Mouse (Mus musculus): Measurements from ENCODE around the gene Ctsl. TPM values are rescaled to one million over a fixed set of nuclear protein-coding genes. Genes with fewer than 3 reads are reported as not detected.

The Ctsl gene
- total RNA-seq (2014; fragmentation: Nextera tagmentation) (9.3 and 43.6 TPM in 2 replicates), total RNA-seq (2017) (23.3 and 53.2 TPM in 2 replicates)

GRCm38 (mm10) chr13:64370173-64370940, at the start of gene Ctsl:
Gene Ctsl (minus strand): TSS chr13:64370890.
- ATAC-seq (replicated peaks; ENCODE audit: poor library complexity, severe bottlenecking): peak; percentile 89

GRCm38 (mm10) chr13:64416955-64417601, 46.4 kb upstream of the Ctsl start:
- ATAC-seq (replicated peaks; ENCODE audit: poor library complexity, severe bottlenecking): no peak

GRCm38 (mm10) chr13:64415659-64416058, 45.0 kb upstream of the Ctsl start:
- no peak for ATAC-seq (replicated peaks; ENCODE audit: poor library complexity, severe bottlenecking)

GRCm38 (mm10) chr13:64412752-64413257, 42.1 kb upstream of the Ctsl start:
- ATAC-seq (replicated peaks; ENCODE audit: poor library complexity, severe bottlenecking): no peak

DNA sequence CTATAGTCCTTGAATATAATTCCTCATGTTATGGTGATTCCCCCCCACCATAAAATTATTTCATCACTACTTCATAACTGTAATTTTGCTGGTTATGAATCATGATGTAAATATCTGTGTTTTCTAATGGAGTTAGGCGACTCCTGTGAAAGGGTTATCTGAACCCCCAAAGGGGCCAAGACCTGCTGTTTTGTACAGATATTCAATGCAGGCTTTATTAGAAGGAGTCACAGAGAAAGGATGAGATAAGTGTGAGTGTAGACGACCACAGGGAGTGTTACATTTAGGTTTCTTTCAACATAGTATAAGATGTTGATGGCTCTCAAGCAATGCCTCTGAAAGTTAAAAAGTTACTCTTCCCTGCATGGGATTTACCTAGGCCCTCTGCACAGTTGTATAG, 40.6 kb upstream of the Ctsl start:
- ATAC-seq (replicated peaks; ENCODE audit: poor library complexity, severe bottlenecking): no peak

GRCm38 (mm10) chr13:64410604-64411003, 39.9 kb upstream of the Ctsl start:
- peak; percentile 51 for ATAC-seq (replicated peaks; ENCODE audit: poor library complexity, severe bottlenecking)

DNA sequence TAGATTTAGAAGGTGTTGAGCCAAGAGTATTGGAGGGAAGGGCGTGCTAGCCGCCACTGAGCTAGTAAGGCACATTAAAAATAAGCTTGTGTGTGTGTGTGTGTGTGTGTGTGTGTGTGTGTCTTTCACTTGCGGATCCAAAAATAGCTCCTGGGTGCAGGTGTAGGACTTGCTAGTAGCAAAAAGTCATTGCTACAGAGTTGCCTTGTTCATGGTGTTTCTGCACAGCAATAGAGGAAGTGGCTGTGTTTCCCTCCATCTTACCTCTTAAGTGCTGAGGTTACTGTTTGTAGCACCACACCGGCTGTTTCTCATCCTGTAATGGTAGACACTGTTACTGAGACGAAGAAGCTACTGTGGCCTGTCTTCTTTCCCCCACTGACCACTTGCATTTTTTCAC, 37.3 kb upstream of the Ctsl start:
- ATAC-seq (replicated peaks; ENCODE audit: poor library complexity, severe bottlenecking): peak; percentile 90

- no peak for ATAC-seq (replicated peaks; ENCODE audit: poor library complexity, severe bottlenecking)
These were observed 34.9 kb upstream of the Ctsl start for GRCm38 (mm10) chr13:64405550-64405949.

DNA sequence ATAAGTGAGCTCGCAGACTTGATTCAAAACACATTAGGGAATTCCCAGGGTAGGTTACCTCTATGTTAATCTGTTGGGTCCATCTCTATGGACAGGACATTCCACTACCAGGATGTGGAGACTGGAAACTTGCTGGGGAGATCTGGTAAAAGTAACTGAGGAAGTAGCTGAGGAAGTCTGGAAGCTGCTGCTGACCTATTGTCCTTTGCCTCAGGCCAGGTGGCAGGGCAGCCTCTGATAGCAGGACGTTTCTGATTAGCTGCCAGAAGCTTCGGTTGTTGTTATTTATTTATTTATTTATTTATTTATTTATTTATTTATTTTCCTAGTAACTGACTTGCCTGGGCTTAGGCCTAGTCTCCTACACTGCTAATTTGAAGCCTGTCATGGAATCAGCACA, 32.8 kb upstream of the Ctsl start:
- no peak for ATAC-seq (replicated peaks; ENCODE audit: poor library complexity, severe bottlenecking)

GRCm38 (mm10) chr13:64402951-64403460, 32.3 kb upstream of the Ctsl start:
- no peak for ATAC-seq (replicated peaks; ENCODE audit: poor library complexity, severe bottlenecking)

- ATAC-seq (replicated peaks; ENCODE audit: poor library complexity, severe bottlenecking): no peak
These were observed 31.8 kb upstream of the Ctsl start for GRCm38 (mm10) chr13:64402504-64402949.

GRCm38 (mm10) chr13:64402006-64402405, 31.3 kb upstream of the Ctsl start:
- peak; percentile 93 for ATAC-seq (replicated peaks; ENCODE audit: poor library complexity, severe bottlenecking)

DNA sequence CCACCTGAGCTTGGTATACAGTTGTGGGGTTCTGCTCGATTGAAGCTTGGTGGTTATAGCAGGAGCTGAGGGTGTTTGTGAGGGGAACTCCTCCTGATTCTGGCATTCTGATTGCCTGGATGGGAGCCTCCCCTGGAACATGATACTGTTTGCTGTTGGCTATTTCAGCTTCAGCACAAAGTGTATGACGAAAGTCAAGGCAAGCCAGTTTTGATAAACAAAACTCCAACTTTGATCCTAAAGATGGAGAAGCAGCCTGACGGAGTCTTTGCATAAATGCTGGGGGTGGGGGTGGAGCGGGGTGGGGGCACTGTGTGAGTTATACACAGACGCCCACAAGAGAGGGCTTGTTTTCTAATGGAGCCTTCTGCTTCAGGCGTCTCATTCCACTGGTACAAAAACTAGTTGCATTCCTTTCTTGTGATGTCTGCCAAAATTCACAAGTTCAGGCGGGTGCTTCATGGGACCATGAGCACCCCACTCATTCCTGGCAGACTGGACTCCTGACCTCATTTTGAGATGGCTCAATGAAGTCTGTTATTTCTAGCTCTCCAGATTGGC, 30.2 kb upstream of the Ctsl start:
- ATAC-seq (replicated peaks; ENCODE audit: poor library complexity, severe bottlenecking): no peak

- ATAC-seq (replicated peaks; ENCODE audit: poor library complexity, severe bottlenecking): no peak
These were observed 29.2 kb upstream of the Ctsl start for GRCm38 (mm10) chr13:64399906-64400305.

- ATAC-seq (replicated peaks; ENCODE audit: poor library complexity, severe bottlenecking): peak; percentile 33
These were observed 27.4 kb upstream of the Ctsl start for GRCm38 (mm10) chr13:64398065-64398464.

GRCm38 (mm10) chr13:64396979-64397378, 26.3 kb upstream of the Ctsl start:
- ATAC-seq (replicated peaks; ENCODE audit: poor library complexity, severe bottlenecking): no peak

DNA sequence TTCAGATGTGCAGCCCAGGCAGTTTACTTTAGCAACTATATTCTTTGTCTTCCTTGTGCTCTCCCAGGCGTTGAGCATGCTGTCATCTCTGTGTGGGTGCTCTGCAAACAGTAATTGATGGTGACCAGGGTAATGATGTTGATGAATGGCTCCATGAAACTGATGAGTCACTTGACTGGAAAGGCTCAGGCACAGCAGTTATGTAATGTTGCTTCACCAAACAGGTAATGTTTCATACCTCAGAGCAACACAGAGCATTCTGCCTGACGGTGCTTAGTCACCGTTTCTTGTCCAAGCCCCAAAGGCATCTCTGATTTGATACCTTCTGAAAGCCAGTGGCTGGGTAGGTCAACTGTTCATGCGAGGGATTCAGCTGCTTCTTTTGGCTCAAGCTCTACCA, 17.7 kb upstream of the Ctsl start:
- ATAC-seq (replicated peaks; ENCODE audit: poor library complexity, severe bottlenecking): no peak

DNA sequence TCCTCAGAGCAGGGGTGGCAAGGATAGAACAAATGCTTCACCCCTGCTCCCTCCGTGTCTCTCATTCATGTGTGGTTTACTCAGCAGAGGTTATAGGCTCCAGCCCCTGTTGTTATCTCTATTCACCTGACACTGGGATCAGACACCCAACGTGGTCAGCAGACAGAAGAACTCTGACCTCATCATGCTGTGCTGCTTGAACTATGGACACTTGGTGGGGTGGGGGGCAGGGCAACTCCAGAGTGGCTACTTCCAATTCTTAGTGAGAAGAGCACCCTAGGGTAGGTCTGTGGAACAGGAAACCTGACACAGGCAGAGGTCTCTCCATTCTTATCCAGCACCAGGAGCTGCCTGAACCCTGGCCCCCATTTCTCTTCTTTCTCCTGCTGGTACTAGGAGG, 15.4 kb upstream of the Ctsl start:
- ATAC-seq (replicated peaks; ENCODE audit: poor library complexity, severe bottlenecking): no peak

GRCm38 (mm10) chr13:64384937-64385336, 14.2 kb upstream of the Ctsl start:
- ATAC-seq (replicated peaks; ENCODE audit: poor library complexity, severe bottlenecking): peak; percentile 63

GRCm38 (mm10) chr13:64380251-64380650, 9.6 kb upstream of the Ctsl start:
- ATAC-seq (replicated peaks; ENCODE audit: poor library complexity, severe bottlenecking): no peak

GRCm38 (mm10) chr13:64378601-64379000, 7.9 kb upstream of the Ctsl start:
- ATAC-seq (replicated peaks; ENCODE audit: poor library complexity, severe bottlenecking): no peak
